Mouse (Mus musculus): ENCODE results near the gene Gm45521.
A peak's percentile ranks its signal among the peaks of the same experiment; 100 is the strongest.
"Not testable (repeated sequence)": the region's sequence is repeated elsewhere in the genome, so short reads cannot be mapped to it uniquely, and the experiment has no call there.

Gm45521 gene

DNA sequence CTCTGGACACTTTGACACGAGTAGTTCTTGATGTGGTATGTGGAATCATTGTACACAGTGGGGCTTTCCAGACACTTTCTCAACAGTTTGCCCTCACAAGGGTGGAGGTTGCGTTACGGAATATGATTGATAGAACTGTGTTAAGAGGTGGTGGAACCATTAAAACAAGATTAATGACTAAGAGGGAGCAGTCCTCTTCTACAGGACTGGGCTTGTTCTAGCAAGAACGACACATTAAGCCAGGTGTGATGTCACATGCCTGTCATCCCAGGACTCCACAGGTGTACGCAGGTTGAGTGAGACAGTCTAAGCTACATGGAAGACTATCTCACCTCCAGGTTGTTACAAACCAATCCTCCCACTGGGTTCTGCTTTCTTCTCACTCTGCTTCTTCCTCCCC, 42.3 kb downstream of the Gm45521 start:
- H3K36me3 ChIP-seq (ENCODE audit: control insufficient read depth, insufficient read depth, low read length, poor library complexity, severe bottlenecking): no peaks in the 10 kb centered on the region
- H3K27me3 ChIP-seq (ENCODE audit: control insufficient read depth, insufficient read depth, low read length, poor library complexity, severe bottlenecking): no peaks in the 10 kb centered on the region
- DNase-seq (ENCODE audit: low read depth, low spot score): no peak

DNA sequence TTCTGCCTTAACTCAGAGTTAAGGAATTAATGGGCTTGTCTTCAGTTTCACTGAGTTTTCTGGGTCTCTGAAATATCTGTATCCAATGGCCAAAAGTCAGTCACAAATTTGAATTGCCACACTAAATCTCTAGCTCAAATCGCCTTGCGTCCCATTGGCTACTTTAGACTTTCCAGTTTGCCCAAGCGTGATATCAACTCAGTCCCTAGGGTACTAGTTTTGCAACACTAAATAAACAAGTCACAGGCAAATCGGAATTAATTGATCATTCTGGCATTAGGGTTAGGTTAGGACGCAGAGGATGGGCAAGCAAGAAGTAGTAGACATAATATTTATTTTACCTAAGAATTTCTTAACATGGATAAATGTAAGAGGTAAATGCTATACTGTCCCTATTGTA, 43.2 kb downstream of the Gm45521 start:
- Histone ChIP-seq H3K36me3 (ENCODE audit: control insufficient read depth, insufficient read depth, low read length, poor library complexity, severe bottlenecking) (no peaks in the 10 kb centered on the region), H3K27me3 (ENCODE audit: control insufficient read depth, insufficient read depth, low read length, poor library complexity, severe bottlenecking) (no peaks in the 10 kb centered on the region)
- no peak for DNase-seq (ENCODE audit: low read depth, low spot score)

GRCm38 (mm10) chr14:8000831-8001685, 44.0 kb downstream of the Gm45521 start:
- Histone ChIP-seq H3K27me3 (ENCODE audit: control insufficient read depth, insufficient read depth, low read length, poor library complexity, severe bottlenecking) (no peaks in the 10 kb centered on the region), H3K36me3 (ENCODE audit: control insufficient read depth, insufficient read depth, low read length, poor library complexity, severe bottlenecking) (no peaks in the 10 kb centered on the region)
- DNase-seq (ENCODE audit: low read depth, low spot score): no peak

DNA sequence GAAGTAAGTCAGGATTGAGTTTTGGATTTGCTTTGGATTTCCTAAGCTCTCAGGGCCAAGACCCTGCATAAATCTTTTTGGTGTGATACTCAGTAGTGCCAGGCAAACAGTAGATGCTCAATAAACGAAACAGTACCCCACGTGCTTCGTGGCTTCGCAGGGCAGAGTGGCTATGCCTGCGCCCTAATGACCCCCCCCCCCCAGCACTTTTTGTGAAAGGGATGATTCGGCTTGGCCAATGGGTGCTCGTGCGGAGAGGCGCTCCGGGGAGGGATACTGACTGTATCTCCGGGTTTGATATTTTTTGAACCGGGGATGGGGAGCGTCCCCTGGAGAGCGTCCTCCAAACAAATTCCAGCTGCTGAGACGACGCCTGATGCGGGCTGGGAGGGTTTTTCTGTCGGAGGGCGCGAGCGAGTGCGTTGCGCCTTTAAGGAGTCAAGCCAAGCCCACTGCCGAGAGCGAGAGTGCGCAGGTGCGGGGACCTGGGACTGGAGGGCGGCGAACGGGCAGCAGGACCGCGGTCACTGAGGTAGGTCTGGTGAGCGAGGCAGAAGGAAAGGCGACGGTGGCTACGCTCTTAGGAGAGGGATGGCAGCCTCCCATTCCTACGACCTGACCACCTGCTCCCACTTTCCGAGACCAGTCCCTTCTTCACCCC, 45.5 kb downstream of the Gm45521 start, which contains the start of gene Abhd6:
Abhd6 (plus strand) TSS at position 471 of the 661 bp plus-strand sequence.
- no peaks in the 10 kb centered on the region for H3K27me3 ChIP-seq (ENCODE audit: control insufficient read depth, insufficient read depth, low read length, poor library complexity, severe bottlenecking)
- DNase-seq (ENCODE audit: low read depth, low spot score): peak; percentile 86
- no peaks in the 10 kb centered on the region for H3K36me3 ChIP-seq (ENCODE audit: control insufficient read depth, insufficient read depth, low read length, poor library complexity, severe bottlenecking)

DNA sequence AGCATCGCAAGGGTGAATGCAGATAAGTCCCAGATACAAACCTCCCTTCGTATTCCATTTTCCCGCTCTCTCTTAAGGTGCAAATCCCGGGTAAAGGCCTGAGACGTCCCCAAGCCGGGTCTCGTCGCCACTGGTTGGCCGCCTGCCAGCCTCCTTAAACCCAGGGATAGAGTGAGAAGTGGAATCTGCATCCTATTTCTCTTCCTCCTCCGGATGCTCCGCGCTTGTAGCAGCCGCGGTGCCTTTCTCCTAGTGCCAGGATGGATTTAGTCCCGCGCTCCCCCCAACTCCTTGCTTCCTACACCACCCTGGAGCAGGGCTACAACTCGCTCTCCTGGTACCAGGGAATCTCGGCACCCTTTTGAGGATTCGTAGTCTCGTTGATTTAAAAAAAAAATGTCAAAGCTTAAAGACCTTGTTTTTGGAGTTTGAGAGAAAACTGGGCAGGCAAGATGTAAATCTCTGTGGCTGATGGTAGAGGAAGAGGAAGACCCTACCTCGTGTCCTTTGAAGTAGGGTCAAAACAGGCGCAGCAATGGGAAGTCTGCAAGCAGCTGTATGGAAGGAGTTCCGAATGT, 46.1 kb downstream of the Gm45521 start:
- DNase-seq (ENCODE audit: low read depth, low spot score): no peak
- Histone ChIP-seq H3K27me3 (ENCODE audit: control insufficient read depth, insufficient read depth, low read length, poor library complexity, severe bottlenecking) (no peaks in the 10 kb centered on the region), H3K36me3 (ENCODE audit: control insufficient read depth, insufficient read depth, low read length, poor library complexity, severe bottlenecking) (no peaks in the 10 kb centered on the region)

DNA sequence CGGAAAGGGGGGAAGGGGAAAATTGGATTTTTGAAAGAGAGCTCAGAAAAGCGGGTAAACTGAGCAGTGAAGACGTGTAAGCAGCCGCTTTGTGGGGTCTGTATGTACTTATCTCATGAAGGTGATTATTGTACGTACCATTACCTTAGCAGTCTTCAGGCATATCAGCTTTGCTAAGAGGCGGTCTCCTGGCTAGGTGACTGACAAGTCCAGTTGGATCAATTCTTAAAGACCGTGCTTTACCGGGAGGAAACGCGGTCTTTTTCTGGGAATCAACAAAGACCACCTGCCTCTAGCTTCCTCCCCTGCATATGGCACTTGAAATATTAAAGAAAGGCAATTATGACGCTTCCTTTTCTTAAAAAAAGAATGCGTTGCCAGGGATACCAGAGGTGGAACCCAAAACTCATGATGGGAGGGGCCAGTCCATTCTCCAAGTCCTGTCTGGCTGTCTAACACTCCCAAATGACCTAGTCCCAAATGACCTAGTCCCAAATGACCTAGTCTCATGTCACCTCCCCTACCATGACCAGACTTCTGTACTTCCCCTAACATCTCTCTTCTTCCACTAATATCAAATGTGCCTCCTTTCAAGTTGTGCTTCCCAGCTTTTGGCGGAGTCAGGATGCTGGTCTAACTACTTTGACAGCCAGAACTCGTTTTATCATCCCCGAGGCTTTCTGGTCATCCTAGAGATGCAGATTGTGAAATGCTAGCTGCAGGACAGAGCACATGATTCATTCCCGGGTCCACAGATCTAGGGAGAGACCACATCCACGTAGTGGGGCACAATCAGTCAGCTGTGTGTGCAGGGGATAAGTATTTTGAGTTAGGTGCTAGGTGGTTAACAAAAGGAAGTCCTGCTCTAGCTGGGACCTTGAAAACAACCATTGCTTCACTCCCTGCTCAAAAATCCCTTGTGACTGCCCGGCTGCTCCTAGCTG, 46.9 kb downstream of the Gm45521 start:
- no peaks in the 10 kb centered on the region for H3K27me3 ChIP-seq (ENCODE audit: control insufficient read depth, insufficient read depth, low read length, poor library complexity, severe bottlenecking)
- H3K36me3 ChIP-seq (ENCODE audit: control insufficient read depth, insufficient read depth, low read length, poor library complexity, severe bottlenecking): no peaks in the 10 kb centered on the region
- peak; percentile 29 for DNase-seq (ENCODE audit: low read depth, low spot score)

- not testable (repeated sequence) for H3K27me3 ChIP-seq (ENCODE audit: control insufficient read depth, insufficient read depth, low read length, poor library complexity, severe bottlenecking); H3K36me3 ChIP-seq (ENCODE audit: control insufficient read depth, insufficient read depth, low read length, poor library complexity, severe bottlenecking); DNase-seq (ENCODE audit: low read depth, low spot score)
Observed at GRCm38 (mm10) chr14:8006061-8006460, 49.0 kb downstream of the Gm45521 start.

DNA sequence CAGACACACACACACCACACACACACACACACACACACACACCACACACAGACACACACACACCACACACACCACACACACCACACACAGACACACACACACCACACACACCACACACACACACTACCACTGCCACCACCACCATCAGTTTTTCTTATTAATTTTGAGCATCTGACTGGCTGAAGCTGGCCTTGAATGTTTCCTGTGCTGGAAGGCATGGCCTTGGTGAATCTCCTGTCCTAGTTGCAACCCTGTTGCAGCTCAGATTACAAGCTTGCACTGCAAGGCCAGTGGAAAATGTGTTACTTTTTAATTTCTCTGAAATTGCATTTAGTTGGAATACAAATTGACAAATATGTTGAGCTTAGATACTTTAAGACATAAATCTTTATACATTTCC, 50.0 kb downstream of the Gm45521 start:
- no peak for DNase-seq (ENCODE audit: low read depth, low spot score)
- no peaks in the 10 kb centered on the region for H3K36me3 ChIP-seq (ENCODE audit: control insufficient read depth, insufficient read depth, low read length, poor library complexity, severe bottlenecking)
- no peaks in the 10 kb centered on the region for H3K27me3 ChIP-seq (ENCODE audit: control insufficient read depth, insufficient read depth, low read length, poor library complexity, severe bottlenecking)

DNA sequence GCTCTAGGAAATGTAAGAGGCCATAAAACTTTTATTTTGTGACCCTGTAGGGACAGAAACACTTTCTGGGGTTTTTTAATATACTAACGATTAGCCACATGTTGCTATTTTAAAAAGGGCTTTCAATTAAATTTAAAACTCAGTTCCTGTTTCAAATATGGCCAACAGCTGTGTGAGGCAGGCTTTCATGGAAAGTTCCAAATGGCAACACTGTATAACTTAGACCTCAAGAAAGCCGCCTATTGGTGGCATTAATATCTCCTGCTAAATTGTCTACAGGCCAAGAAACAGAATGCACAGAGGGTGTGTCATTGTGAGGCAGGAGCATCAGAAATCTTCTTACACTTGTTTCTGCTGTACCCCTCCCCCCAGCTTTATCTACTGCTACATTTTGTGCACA, 50.4 kb downstream of the Gm45521 start:
- no peaks in the 10 kb centered on the region for H3K36me3 ChIP-seq (ENCODE audit: control insufficient read depth, insufficient read depth, low read length, poor library complexity, severe bottlenecking)
- no peaks in the 10 kb centered on the region for H3K27me3 ChIP-seq (ENCODE audit: control insufficient read depth, insufficient read depth, low read length, poor library complexity, severe bottlenecking)
- peak; percentile 13 for DNase-seq (ENCODE audit: low read depth, low spot score)

GRCm38 (mm10) chr14:8007923-8008322, 50.8 kb downstream of the Gm45521 start:
- Histone ChIP-seq H3K36me3 (ENCODE audit: control insufficient read depth, insufficient read depth, low read length, poor library complexity, severe bottlenecking) (no peaks in the 10 kb centered on the region), H3K27me3 (ENCODE audit: control insufficient read depth, insufficient read depth, low read length, poor library complexity, severe bottlenecking) (no peaks in the 10 kb centered on the region)
- DNase-seq (ENCODE audit: low read depth, low spot score): no peak

Data from splenic B cell, adult 2 months (primary cell).